Mouse (Mus musculus): Measurements from ENCODE around the gene Cipc.

Gene Cipc

DNA sequence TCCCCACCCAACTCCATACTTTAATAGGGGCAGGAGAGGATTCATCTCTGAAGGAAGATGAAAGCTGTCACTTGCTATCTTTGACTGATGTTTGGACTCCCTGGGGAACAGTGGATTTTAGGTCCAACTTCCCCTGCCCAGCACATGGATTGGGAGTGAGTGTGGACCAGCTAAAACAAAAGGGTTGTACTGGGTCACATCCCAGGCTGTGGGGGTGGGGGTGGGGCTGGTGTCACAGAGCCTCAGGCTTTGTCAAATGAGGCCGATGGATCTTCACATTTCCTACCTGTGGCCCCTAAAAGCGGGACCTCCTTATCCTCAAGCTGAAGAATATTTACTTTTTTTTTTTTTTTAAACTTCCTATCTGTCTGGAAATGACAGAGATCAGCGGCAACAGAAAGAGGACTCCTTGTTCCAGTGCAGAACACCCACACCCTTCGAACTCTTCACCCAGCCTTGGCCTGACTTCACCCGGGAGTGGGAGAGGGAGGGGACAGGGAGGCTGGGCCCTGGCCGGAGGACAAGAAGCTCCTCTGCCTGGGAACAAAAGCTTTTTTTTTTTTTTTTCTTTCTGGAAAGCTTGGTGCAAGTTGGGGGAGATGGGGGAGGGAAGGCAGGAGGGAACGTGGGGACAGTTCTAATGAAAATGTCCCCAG is 14.8 kb upstream of the Cipc start:
- no peak for DNase-seq (ENCODE audit: low read depth)

DNA sequence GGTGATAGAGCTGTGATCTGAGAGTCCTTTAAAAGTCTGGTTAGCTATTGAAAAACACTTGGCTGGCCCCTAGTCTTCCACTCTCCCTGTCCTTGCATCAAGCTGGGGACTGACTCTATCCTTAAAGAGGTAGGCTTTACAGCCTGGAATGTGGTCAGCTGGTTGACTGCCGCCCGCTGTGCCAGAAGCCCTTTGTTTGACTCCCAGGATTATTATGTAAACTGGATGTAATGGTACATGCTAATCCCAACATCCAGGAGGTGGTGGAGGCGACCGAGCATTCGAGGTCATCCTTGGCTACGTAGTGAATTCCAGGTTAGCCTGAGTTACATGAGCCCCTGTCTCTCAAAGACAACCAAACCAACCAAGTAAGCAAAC is 14.3 kb upstream of the Cipc start:
- DNase-seq (ENCODE audit: low read depth), result no peak

DNA sequence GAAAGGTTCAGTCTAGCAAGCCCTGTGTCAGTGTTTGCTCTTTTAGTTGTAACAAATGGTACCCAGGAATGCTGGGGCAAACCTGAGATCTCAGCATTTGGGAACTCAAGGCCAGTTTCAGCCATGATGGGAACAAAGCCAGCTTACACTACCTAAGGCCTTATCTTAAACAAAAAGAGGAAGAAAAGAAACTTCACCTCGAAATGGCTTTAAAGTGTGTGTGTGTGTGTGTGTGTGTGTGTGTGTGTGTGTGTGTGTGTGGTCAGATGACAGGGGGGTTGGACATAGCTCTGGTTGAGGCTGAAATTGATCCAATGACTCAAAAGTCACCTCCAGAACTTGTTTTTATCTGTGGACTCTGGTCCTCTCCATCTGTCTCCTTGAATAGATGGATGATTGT is 12.1 kb upstream of the Cipc start:
- DNase-seq (ENCODE audit: low read depth), result no peak

DNA sequence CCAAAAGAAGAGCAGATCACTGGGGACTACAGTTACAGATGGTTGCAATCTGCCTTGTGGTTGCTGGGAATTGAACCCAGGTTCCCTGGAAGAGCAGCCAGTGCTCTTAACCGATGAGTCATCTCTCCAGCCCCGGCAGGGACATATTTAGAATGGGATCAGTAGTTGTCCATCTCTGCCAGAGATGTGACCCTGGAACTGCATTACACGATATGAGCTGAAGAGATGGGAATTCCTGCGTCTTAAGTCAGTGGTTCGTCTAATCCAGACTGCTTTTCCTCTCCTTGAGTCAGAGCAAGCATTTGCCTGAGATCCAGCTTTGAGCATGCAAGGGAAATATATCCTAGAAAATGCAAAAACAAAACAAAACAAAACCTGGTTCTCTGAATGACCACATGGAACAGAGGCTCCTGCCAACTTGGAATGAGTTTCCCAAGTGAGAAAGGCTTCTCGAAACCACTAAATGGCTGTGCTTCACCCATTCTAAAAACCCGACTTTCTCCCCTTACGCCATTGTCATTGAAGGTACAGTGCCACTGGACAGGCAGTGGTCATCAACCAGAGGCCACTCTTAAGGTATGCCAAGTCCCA is 11.1 kb upstream of the Cipc start:
- DNase-seq (ENCODE audit: low read depth), result no peak

DNA sequence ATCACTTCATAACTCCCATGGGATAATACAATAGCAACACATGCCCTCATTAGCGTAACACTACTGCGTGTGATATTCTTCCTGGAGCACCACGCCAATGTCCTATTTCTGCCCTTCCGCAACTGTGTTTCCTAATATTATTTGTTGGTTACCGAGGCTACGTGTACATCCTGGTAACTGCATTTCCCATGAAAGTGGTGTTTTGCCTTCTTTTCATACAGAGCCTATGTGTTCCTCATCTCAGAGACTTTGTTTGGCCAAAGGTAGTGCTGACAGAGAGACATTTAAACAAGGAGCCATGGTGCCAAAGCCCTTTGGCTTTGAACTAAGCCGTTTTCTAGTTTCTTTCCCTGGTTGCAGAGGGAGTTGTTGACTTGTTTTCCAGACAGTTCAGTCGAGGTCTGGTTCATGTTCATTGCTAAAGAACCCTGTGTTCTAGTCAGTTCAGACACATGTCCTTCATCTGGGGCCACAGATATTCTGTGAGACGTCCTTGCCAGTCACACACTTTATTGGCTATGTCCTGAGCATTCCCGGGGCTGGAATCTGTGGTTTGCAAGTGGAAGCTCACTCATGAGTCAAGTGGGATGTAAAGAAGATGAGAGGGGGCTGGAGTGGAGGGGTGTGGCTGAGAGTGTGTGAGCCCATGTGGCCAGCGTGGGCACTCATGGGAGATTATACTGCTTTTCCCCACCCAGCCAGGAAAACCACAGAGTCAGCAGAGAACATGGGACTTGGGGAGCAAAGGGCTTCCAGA is 10.1 kb upstream of the Cipc start:
- no peak for DNase-seq (ENCODE audit: low read depth)

DNA sequence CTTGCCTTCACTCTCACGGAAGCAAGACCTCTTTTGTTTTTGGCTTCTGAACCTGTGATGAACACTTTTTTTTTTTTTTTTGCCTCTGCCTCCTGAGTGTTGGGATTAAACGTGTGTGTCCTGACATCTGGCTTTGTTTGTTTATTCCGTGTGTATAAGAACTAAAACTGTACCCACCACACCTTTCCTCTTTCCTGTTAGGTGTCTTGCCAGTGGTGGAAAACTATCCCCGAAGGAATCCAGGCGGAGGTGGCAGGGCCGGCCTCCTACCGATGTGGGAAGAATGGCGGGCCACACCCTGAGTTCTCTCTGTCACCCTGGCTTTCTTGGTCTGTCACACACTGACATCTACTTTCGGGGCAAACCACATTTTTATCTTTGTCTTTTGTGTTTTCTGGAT is 8.3 kb upstream of the Cipc start:
- no peak for DNase-seq (ENCODE audit: low read depth)

DNA sequence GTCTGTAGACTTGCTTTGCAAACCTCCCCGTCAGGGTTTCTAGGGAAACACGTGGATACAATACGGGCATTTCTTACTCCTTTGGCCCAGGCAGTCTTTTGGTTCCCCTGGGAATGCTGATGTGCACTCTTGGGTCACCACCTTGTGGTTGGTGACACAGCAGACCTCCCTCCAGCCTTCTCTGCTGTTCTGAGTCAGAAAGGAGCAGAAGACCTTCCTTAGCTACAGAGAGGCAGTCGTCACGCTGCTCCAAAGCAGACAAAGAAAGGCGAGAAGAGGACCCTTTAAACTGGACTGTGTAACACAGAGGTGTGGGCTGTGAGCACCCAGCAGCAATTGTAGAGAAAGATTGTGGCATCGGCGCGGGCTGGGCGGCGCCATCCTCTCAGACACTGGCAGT is 5.7 kb upstream of the Cipc start:
- no peak for DNase-seq (ENCODE audit: low read depth)

DNA sequence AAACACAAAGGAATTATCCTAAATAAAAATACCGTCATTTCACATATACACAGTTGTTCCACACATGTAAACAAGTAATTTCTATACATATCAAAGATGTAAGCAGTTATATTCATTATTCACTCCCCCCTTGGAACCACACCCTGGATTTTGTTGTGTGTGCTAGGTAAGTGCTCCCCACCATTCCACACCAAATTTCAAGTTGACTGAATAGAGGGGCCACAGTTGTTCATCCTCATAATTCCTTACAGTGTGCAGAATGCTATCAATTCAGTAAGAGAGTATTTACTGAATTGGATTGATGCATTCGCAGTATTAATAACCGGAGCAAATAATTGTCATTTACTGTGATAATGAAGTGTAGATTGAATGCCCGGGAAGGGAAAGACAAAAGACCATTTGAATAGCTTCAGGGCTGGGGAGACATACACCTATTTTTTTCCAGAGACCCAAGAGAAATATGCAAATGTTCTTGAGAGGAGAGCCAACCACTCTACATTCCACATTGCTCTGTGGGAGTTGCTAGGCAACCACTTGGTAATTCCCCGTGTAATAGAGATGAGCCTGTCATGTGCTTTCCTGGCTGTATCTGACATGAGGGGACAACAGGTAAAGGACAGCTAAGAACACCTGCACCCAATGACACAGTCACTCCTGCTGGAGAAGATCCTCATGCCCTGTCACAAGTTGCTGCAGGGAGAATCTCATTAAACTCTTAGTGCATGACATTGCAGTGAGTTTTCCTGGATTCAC is 4.9 kb upstream of the Cipc start:
- peak; percentile 38 for DNase-seq (ENCODE audit: low read depth)

DNA sequence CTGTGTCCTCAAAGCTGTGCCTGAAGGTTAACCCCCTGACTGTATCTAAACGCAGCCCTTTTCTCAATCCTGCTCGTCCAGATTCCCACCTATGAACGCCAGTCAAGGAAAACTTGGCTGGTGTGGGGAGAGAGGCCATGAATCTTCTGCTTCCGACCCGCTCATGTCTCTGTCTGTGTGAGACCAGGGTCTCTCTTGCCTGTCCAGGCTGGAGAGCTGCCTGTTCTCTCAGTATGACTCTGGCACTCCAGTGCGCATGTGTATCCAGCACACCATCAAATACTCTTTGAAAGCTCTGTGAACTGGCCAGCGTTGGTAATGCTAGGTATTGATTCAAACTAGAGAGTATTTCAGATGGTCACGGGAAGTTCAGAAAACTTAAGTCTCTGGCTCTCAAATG is 3.4 kb upstream of the Cipc start:
- DNase-seq (ENCODE audit: low read depth), result no peak

DNA sequence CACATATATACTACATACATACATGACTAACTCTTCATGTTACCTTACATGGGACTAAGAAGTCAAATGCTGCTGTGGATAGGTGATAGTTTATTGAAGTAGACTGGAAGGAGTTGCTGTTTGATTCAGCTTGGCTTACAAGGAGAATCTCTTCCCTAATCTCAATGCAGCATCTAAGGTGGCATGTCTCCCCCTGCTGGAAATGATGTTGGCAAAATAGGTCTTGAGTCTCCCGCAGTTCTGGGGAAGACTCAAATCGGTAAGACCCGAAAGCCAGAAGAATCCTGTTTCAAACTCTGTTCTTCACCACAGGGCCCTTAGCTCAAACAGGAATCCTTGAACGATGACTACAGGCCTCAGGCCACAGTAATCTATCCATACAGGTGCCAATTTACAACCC is 1.7 kb upstream of the Cipc start:
- DNase-seq (ENCODE audit: low read depth), result peak; percentile 88

DNA sequence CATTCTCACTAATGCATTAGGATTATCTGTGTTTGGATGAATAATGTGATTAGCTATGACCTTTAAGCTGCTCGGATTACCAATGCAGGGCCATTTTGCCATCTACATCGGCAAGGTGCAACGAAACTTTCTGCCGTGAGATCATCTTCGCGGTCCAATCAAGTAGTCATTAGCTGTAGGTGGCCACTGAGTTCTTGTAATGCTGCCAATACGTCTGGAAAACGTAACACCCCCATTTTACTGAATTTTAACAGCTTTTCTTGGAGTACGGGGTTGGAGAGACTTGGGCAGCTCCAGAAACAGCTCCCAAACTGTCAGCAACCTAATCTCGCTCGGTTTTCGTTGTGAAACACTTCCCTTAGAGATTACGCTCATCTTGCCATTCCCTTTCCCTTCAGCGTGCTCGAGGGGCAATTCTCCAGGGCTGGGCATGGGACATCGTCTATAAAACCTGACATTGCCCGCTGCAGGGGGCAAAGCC is 502 bp upstream of the Cipc start:
- no peak for DNase-seq (ENCODE audit: low read depth)

DNA sequence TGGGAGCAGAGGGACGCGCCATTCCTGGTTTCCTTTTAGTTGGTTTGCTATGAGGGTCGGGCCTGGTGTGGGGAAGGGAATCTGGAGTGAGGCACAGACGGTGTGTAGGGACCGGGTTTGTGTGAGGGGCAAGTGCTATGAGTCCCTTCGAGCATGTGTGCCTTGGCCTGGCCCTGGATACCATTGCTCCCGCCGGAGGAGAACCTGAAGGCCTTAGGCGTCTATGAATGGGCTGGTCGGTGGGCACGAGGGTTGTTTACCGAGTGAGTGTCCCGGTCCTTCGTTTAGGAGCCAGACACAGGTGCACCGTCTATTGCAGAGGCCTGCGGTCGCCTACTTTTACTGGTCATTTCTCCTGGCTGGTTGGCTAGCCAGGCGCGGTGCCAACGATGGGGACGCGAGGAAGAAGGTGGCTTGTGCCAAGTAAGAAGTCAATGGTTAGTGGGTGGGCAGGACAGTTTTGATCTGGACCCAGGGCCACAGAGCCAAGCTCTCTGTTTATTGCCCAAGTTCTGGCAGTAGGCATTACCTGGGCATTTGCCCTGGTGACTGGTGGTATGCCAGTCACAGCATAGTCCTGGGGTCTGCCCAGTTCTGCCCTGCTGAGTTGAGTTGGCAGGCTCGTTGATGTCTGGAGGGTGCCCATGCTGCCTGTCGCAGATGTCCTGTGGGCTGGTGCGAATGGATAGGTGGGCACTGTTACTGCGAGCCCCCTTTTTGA is 998 bp downstream of the Cipc start:
- no peak for DNase-seq (ENCODE audit: low read depth)

DNA sequence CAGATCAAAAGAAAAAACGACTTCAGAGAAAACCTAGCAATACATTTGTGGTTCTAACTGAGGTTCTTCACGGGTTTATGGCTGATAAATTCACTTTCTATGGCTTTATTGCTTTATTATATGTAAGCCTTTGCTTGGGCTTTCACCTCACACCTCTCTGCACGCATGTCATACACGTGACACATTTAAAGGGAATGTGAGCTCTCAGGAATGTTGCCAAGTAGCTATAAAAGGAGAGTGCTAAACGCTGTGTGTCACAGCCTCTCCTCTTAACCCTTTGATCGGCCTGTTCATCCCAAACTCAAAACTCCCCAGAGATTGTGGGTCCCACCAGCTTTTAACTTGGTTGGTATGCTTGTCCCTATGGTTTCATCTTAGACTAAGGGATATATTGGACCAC is 1.8 kb downstream of the Cipc start:
- peak; percentile 17 for DNase-seq (ENCODE audit: low read depth)

DNA sequence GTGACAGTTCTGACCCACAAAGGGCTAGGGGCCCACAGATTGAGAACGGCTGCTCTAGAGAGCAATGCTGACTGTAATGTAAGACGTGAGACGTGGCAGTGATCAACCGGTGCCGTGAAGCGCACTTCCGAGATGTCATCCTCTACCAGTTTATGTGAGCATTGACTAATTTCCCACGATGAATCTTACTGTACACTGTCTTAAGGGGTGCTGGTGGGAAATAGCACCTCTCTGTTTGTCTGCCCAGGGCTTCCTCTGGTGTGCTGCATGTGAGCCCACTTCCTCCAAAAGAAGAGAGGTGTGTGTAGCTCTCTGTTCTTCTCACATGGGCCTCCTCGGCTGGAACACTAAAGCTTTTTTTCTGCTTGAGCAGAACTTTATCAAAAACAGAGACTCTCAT is 2.7 kb downstream of the Cipc start:
- DNase-seq (ENCODE audit: low read depth), result peak; percentile 73

DNA sequence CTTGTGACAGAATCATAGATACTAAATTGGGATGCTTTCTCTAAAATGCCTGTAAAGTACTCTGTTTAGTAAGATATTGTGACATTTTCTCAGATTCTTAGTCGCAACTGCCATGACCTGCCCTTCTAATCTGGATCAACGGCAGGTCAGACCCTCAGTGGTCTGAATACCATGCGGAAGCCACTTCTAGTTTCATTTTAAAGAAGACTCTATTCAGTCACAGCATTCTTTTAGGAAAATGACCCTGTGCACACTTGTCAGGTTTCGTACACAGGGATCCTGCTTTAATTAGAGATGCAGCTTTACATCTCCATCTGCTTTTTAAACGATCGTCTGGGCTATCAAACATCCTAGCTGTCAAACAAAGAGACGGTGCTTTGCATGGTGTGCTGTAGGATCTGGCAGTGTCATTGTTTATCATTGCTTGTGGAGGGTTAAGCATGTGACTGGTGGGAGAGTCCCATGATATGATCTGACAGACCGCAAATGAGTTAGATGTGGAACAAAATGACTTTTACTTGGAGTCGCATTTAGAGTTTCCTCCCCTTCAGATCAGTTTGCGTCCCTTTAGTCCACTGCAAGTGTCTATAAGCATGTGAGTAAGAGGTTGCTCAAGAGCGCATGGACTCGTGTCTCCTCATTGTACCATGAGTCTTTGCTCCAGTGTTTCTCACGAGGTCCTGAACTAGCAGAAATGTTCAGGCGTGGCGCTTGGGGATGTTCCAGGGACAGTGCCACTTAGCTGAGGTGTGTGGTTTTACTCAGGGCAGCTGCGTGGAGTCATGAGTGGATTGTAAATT is 3.5 kb downstream of the Cipc start:
- peak; percentile 87 for DNase-seq (ENCODE audit: low read depth)

DNA sequence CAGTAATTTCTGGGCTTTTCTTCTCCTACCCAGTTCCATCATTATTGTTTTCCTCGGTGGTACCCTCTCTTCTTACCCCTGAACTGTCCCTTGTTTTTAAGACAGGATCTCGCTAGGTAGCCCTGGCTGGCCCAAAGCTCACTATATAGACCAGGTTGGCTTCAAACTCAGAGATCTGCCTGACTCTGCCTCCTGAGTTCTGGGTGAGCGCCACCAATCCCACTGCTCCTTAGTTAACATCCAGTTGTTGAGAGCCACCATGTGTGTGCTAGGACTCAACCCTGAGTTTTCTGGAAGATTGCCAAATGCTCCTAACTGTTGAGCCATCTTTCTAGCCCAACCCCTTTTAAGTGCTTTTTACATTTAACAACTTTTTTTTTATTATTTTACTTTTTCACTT is 4.1 kb downstream of the Cipc start:
- peak; percentile 32 for DNase-seq (ENCODE audit: low read depth)

DNA sequence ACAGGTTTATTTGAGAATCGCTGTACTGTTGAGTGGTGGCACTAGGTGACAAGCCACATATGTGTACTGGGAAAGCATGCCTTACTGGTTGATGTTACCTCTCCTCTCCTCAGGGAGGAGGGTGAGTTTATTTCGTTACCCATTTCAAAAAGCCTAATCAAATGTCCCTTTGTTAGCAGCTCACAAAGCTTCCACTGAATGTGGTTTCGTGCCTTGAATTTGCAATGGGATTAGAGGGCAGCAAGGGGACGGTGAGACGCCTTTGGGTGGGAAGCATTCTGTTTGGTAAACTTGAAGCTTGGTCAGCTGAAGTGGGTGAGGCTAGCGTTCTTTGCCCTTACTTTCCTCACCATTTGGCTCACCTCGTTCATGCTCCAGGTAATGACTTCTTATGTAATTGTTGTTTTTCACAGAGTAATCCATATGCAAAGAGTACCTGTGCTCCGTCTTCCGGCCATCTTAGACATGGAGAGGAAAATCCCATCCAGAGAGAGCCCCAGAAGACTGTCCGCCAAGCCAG is 5.5 kb downstream of the Cipc start:
- no peak for DNase-seq (ENCODE audit: low read depth)

DNA sequence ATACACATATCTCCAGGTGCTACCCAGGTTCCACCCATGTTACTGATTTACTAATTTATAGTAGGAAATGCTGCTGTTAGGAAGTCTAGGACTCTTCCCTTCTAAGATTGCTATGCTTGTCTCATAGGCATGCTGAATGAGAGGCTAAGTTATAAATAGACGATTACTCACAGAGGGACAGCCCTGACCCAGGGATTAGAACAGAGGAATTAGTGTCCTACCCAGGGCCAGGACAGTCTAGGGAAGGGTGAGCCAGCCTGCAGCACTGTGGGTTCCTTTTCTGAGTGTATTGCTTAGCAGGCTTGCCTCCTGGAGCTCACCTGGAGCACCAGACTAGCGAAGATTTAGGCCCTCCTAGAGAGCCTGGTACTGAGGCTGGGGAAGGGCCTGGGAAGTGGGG is 9.1 kb downstream of the Cipc start:
- no peak for DNase-seq (ENCODE audit: low read depth)

DNA sequence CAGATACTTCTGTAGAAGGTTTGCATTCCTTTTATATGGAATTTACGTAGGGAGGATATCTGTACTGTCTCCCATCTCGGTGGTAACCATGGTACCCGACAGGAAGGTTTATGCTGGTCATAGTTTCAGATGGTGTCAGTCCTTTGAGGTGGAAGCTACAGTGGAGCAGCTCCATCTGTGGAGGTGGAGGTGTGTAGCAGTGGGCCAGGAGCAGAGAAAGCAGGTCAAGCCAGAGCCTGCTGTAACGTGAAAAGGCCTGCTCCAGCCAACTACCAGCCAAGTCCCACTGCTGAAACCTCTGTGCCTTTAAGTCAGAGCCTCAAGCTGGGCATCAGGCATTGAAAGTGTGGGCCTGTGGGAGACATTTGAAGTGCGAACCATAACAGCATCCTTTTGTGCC is 11.7 kb downstream of the Cipc start:
- no peak for DNase-seq (ENCODE audit: low read depth)

DNA sequence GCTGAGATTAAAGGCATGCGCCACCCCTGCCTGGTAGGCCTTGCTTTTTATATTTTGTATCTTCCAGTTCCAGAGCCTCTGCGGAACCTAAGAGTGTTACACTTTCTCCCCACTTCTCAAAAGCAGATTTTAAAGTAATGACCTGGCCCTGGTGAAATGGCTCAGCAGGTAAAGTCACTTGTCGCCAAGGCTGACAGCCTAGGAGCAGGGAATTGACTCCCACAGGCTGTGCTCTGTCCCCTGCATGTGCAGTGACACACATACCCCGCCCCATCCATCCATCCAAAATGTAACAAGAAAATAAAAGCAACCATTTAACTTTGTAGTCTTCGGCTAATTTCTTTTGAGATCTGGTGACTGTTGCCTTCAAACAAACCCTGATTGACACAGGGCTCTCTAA is 12.8 kb downstream of the Cipc start:
- DNase-seq (ENCODE audit: low read depth), result no peak

DNA sequence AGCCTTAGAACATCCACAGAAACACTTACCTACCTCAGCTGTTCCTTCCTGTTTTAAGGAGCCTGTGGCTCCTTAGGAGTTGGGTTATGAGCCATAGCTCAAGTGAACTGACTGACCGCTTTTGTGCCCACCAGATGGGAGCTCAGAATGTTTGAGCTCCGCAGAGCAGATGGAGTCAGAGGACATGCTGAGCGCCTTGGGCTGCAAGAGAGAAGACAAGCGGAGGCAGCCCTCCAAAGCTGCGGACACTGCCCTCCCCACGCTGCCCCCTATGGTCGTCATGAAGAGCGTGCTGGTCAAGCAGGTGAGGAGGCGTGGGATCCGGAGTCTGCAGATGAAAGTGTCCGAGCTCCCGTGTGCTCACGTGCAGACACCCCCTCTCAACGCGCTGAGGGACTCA is 13.3 kb downstream of the Cipc start:
- no peak for DNase-seq (ENCODE audit: low read depth)
